Mouse (Mus musculus) midbrain, embryonic 14.5 days (tissue): ENCODE measurements around the gene Dnase2b. TPM values are rescaled to one million over a fixed set of nuclear protein-coding genes. Genes with fewer than 3 reads are reported as not detected.

Source experiments
- ATAC-seq: fragments of 200-750 bp; cut with Nextera tagmentation; 2 replicates; pipeline ENCODE4 v1.8.0; 2017; ENCODE audit warnings: moderate number of reproducible peaks, moderate library complexity; ENCODE audit not compliant: low FRiP score, low TSS enrichment
- DNase-seq: peaks from one replicate; pipeline ENCODE4 v3.0.0-alpha.2; 2015
- H3K27ac ChIP-seq: fragments of 300-500 bp; sonication (generic); replicated peaks from 2 replicates; pipeline ENCODE4 v1.5.1; 2014; ENCODE audit warnings: mild to moderate bottlenecking, low read depth, low read length, moderate library complexity
- H3K27me3 ChIP-seq: fragments of 300-500 bp; sonication (generic); 2 replicates; pipeline ENCODE4 v1.6.1; 2014; ENCODE audit warnings: low read length, control low read depth, mixed read lengths; ENCODE audit not compliant: control insufficient read depth, insufficient read depth
- H3K36me3 ChIP-seq: fragments of 300-500 bp; sonication (generic); 2 replicates; pipeline ENCODE4 v1.6.1; 2014; ENCODE audit warnings: low read length, control low read depth; ENCODE audit not compliant: control insufficient read depth, insufficient read depth
- H3K4me1 ChIP-seq: fragments of 300-500 bp; sonication (generic); 2 replicates; pipeline ENCODE4 v1.6.1; 2014; ENCODE audit warnings: mild to moderate bottlenecking, antibody characterized with exemption, low read length, control low read depth; ENCODE audit not compliant: control insufficient read depth, insufficient read depth
- H3K4me2 ChIP-seq: fragments of 300-500 bp; sonication (generic); 2 replicates; pipeline ENCODE4 v1.6.1; 2014; ENCODE audit warnings: mild to moderate bottlenecking, low read length, moderate library complexity
- H3K4me3 ChIP-seq: fragments of 300-500 bp; sonication (generic); replicated peaks from 2 replicates; pipeline ENCODE4 v1.5.1; 2014; ENCODE audit warnings: low read depth, low read length
- H3K9ac ChIP-seq: fragments of 300-500 bp; sonication (generic); replicated peaks from 2 replicates; pipeline ENCODE4 v1.6.1; 2014; ENCODE audit warnings: mild to moderate bottlenecking, low read length, moderate library complexity
- H3K9me3 ChIP-seq: fragments of 300-500 bp; sonication (generic); 2 replicates; pipeline ENCODE4 v1.6.1; 2016; ENCODE audit warnings: low read length, control low read depth, mixed read lengths; ENCODE audit not compliant: control insufficient read depth
- WGBS: fragments of 180-500 bp; shearing (Covaris S2); extraction: QIAGEN DNeasy Blood & Tissue Kit; methylation state at CpG from one replicate; pipeline ENCODE4 v1.1.7; 2014; 5-methylcytosine and 5-hydroxymethylcytosine counted together
- polyA plus RNA-seq: library from polyadenylated mRNA; unstranded; fragments of >200 nt; fragmentation: Nextera tagmentation; extraction: Ambion mirVana; gene quantifications from 2 replicates; pipeline ENCODE4 v1.2.1, GENCODE M21; 2014

Dnase2b gene
- polyA plus RNA-seq, 1 experiment from 2014 or later: not detected

GRCm38 (mm10) chr3:146570148-146570782 lies 45.1 kb downstream of the Dnase2b start, which contains the start of gene Uox:
Gene Uox (plus strand): TSS chr3:146570426.
- Histone ChIP-seq H3K4me2 (no peak within 1 kb of the TSS), H3K4me1 (no peaks in the 10 kb centered on the region), H3K27me3 (no peaks in the 10 kb centered on the region), H3K9me3 (no peaks in the 10 kb centered on the region), H3K4me3 (no peak within 1 kb of the TSS), H3K36me3 (no peaks in the 10 kb centered on the region), H3K9ac (no peak within 1 kb of the TSS), H3K27ac (no peak within 1 kb of the TSS)
- ATAC-seq (no peak), DNase-seq (no peak)
- 86% methylated on average over 10 of the region's 10 CpGs for WGBS

- 90% methylated on average over 3 of the region's 3 CpGs for whole genome bisulfite sequencing
Observed at GRCm38 (mm10) chr3:146569594-146569993, 45.8 kb downstream of the Dnase2b start.

GRCm38 (mm10) chr3:146567884-146568530 lies 47.4 kb downstream of the Dnase2b start:
- Histone ChIP-seq H3K4me2 (no peak overlapping the region), H3K9ac (no peak overlapping the region), H3K4me3 (no peak overlapping the region), H3K27ac (no peak overlapping the region), H3K9me3 (no peaks in the 10 kb centered on the region), H3K27me3 (no peaks in the 10 kb centered on the region), H3K4me1 (no peaks in the 10 kb centered on the region), H3K36me3 (no peaks in the 10 kb centered on the region)
- DNase-seq (no peak), ATAC-seq (no peak)
- 85% methylated on average over 9 of the region's 9 CpGs for WGBS

More at GRCm38 (mm10) chr3:146569594-146569993, 45.8 kb downstream of the Dnase2b start:
- Histone ChIP-seq H3K4me3 (no peak overlapping the region), H3K36me3 (no peaks in the 10 kb centered on the region), H3K27me3 (no peaks in the 10 kb centered on the region), H3K4me1 (no peaks in the 10 kb centered on the region), H3K9ac (no peak overlapping the region), H3K9me3 (no peaks in the 10 kb centered on the region), H3K4me2 (no peak overlapping the region), H3K27ac (no peak overlapping the region)
- ATAC-seq (no peak), DNase-seq (no peak)

- Histone ChIP-seq H3K4me3 (no peak overlapping the region), H3K4me1 (no peaks in the 10 kb centered on the region), H3K36me3 (no peaks in the 10 kb centered on the region)
Observed at GRCm38 (mm10) chr3:146567366-146567765, 48.0 kb downstream of the Dnase2b start.

GRCm38 (mm10) chr3:146565065-146565411 lies 50.4 kb downstream of the Dnase2b start:
- Histone ChIP-seq H3K4me2 (no peak overlapping the region), H3K4me3 (no peak overlapping the region), H3K27ac (no peak overlapping the region), H3K4me1 (no peaks in the 10 kb centered on the region), H3K36me3 (no peaks in the 10 kb centered on the region), H3K27me3 (no peaks in the 10 kb centered on the region), H3K9ac (no peak overlapping the region), H3K9me3 (no peaks in the 10 kb centered on the region)
- DNase-seq (no peak), ATAC-seq (no peak)
- WGBS: 95% methylated on average over 1 of the region's 1 CpGs

More at GRCm38 (mm10) chr3:146567366-146567765, 48.0 kb downstream of the Dnase2b start:
- H3K27me3 ChIP-seq: no peaks in the 10 kb centered on the region
- 89% methylated on average over 7 of the region's 7 CpGs for WGBS
- no peak for DNase-seq
- no peak overlapping the region for H3K27ac ChIP-seq
- no peak for ATAC-seq
- H3K4me2 ChIP-seq: no peak overlapping the region
- no peak overlapping the region for H3K9ac ChIP-seq
- no peaks in the 10 kb centered on the region for H3K9me3 ChIP-seq

- Histone ChIP-seq H3K27me3 (no peaks in the 10 kb centered on the region), H3K4me3 (no peak overlapping the region), H3K9ac (no peak overlapping the region), H3K36me3 (no peaks in the 10 kb centered on the region), H3K4me1 (no peaks in the 10 kb centered on the region), H3K4me2 (peak overlapping the region; percentile 23; the same call in 1 of the 2 replicates), H3K27ac (peak overlapping the region; percentile 43; the same call in 1 of the 2 replicates), H3K9me3 (no peaks in the 10 kb centered on the region)
- WGBS: 19% methylated on average over 14 of the region's 14 CpGs
- DNase-seq (peak; percentile 93), ATAC-seq (no peak; the same call in 1 of the 2 replicates)
Observed at GRCm38 (mm10) chr3:146564268-146565064, 50.9 kb downstream of the Dnase2b start.

- no peaks in the 10 kb centered on the region for H3K36me3 ChIP-seq
- H3K4me3 ChIP-seq: no peak overlapping the region
- no peak for DNase-seq
- no peak for ATAC-seq
- H3K9me3 ChIP-seq: no peaks in the 10 kb centered on the region
- no peaks in the 10 kb centered on the region for H3K27me3 ChIP-seq
- no peak overlapping the region for H3K9ac ChIP-seq
- no peak overlapping the region for H3K4me2 ChIP-seq
- no peaks in the 10 kb centered on the region for H3K4me1 ChIP-seq
- no peak overlapping the region for H3K27ac ChIP-seq
- 93% methylated on average over 7 of the region's 7 CpGs for WGBS
Observed at GRCm38 (mm10) chr3:146562936-146563335, 52.5 kb downstream of the Dnase2b start.

- 88% methylated on average over 6 of the region's 6 CpGs for WGBS
- ATAC-seq (no peak), DNase-seq (no peak)
- H3K27me3 ChIP-seq: no peaks in the 10 kb centered on the region
- H3K27ac ChIP-seq: no peak overlapping the region
- no peak overlapping the region for H3K9ac ChIP-seq
- no peaks in the 10 kb centered on the region for H3K9me3 ChIP-seq
- H3K36me3 ChIP-seq: no peaks in the 10 kb centered on the region
- H3K4me3 ChIP-seq: no peak overlapping the region
- H3K4me1 ChIP-seq: no peaks in the 10 kb centered on the region
- H3K4me2 ChIP-seq: no peak overlapping the region
Observed at GRCm38 (mm10) chr3:146557507-146557906, 57.9 kb downstream of the Dnase2b start.
